Mouse (Mus musculus) frontal cortex, postnatal 25 days (tissue): ENCODE results near the gene Ttf2.

Experiments used
- DNase-seq, 2 experiments: peaks; one replicate each; pipeline ENCODE4 v3.0.0; 2022; ENCODE audit warnings: low spot score in 2 of 2

Gene Ttf2

DNA sequence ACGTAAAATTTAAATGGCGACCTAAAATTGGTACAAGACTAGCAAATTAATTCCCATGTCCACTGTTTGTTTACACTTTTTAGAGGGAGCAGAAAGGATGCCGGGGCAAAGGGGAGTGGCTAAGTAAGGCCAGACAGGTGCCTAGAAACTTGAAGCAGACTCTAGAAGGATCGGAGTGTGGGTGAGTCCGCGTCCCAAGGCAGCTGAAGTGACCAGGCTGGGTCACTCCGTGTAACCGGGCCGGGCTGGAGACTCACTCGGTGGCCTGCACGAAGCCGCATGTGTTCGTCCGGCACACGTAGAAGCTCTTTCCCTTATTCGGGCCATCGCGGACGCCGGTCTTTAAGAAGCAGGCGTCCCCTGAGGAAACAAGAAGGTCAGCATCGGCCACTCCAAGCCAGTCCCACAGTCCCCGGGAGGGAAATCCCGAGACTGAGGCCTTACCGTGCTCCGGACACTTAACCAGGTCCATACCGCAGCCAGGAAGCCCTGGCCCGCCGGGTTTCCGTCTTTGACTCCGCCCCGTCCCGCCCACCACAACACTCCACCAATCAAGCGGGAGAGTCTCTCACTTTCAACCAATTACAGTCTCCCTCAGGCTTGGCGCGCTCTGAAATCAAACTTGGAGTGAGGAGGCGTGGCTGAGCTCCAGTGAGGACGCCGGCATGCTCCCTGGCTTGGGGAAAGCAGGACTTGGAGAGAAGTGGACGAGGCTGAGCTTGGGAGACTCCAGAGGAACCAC, at the start of gene Ttf2:
Ttf2 (minus strand) TSS at position 488 of the 742 bp plus-strand sequence.
- DNase-seq: peak; percentile 81 to 85

DNA sequence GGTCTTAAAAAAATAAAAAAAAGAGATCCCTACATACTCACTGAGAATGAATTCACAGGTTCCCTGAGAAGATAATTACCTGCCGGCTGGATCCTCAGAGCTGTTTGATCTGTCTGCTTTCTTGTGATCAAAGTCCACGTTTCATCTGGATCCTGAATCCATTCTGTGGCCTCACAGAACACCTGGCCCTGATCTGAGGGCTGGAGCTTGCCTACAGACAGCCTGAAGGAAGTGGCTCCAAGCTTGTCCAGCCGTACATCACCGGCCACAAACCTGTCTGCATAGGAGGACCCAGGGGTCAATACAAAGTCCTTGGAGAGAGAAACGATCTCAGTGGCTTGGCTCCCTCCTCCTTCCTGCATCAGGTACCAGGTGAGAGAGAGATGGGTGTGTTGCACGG, 49.0 kb upstream of the Ttf2 start:
- no peak for DNase-seq

DNA sequence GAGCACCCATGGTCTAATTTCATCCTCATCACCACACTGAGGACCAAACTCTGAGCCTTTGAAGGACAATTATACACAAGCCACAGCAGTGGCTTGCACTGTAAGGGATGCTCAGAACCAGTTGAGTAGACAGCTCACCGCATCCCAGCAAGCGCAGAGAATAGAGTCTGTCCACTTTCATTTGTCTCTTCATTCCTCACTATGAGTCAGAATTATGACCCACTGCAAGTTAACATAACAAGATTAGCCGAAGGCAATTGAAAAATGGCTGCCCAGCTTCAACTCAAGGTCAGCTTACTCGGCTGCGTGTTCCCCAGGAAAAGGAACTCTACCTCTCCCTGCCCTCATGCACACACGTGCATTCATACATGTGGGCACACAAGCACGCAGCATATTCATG, 46.6 kb upstream of the Ttf2 start:
- DNase-seq: no peak

DNA sequence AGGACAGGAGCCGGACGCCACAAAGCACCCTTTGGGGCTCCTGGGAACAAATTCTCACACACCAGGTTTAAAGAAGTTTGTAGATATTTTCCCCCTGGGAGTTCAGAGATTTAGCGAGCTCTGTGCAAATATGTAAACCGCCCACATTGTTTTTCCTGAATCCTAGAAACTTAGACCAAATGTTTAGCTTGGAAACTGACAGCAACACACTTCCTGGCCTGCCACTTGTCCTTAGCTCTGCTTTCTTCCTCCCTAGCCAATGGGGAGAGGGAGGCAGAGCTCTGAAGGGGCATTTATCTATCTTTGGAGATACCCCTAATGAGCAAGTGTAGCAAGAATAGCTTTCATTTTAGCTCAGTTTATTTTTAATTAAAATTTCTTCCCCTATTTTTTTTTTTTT, 45.8 kb upstream of the Ttf2 start:
- DNase-seq: no peak

DNA sequence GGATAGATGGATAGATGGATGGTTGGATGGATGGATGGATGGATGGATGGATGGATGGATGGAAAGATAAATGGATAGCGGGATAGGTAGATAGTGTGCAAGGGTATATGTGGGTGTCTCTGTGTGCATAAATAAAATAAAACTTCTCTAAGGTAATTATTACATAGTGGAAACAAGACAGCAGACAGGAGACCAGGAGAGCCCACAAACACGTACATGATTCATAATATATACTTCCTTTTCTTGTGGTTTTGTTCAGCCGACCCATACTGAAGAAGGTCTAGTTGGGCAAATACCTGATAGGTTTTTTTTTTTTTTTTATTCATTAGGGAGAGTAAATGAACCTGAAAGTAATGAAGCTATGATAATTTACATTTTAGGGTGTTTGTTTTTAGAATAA, 44.1 kb upstream of the Ttf2 start:
- DNase-seq: no peak

DNA sequence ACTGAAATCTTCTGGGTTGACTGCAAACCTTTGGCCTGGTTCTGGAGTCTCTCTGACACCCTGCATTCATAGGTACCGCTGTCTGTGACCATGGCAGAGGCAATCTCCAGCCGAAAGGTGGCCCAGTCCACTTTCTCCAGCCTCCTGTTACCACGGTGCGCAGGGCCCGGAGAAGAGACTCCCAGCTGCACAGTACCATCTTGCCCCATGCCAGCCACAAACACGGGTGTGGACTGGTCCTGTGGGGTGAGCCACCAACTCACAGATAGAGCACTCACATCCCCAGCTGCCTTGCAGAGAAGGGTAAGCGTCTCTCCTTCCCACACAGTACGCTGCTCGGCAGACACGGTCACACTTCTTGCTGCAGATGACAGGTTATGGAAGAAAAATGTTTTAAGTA, 43.5 kb upstream of the Ttf2 start:
- no peak for DNase-seq

DNA sequence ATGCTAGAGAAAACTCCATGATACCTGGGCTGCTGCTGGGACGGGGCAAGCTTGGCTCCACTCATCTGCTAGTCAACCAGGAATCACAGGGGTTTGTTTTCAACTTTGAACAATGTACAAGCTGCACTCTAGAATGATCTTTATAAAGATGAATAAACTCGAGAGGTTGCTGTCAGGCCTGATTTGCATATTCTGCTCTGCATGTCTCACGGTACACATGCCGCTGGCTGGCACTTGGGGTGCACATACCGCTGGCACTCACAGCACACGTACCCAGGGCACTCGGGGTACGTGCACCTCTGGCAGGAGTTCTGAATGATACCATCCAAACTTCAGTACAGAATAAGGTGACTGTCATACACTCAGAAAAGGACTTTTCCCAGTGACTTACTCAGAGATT, 43.1 kb upstream of the Ttf2 start:
- DNase-seq: no peak

DNA sequence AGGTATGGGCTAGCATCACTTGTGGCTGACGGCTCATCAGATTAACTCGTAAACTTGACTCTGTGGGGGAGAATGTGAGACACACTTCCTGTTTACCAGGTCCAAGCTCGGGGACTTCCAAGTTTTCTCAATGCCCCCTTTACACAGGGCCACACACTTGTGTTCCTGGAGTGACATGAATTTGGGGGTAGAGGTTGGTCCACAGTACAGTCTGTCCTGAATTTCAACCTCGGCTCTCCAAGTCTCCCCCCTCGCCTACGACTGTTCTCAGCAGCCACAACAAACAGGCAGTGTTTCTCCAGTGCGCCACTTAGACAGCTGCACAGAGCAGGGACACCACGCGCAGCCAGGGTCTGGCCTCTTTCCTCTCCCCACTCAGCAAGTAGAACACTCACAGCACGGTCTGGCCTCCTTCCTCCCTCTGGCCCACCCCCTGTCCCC, 42.7 kb upstream of the Ttf2 start:
- DNase-seq: no peak

DNA sequence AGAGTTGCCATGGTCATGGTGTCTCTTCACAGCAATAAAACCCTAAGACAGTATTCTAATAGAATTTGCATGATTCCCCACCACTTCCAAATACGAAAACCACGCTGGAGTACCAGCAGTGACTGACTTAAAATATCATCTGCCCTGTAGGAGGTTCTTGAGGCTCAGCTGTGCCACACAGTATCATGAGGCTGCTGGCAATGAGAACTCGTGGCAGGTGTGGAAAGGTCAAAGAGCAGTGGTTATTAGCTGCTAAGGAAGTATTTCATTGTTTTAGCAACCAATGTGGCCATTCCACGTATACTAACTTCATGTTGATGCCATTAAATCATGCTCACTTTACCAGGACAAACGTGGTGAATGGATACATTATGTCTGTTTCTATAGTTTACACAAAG, 41.7 kb upstream of the Ttf2 start:
- no peak for DNase-seq

DNA sequence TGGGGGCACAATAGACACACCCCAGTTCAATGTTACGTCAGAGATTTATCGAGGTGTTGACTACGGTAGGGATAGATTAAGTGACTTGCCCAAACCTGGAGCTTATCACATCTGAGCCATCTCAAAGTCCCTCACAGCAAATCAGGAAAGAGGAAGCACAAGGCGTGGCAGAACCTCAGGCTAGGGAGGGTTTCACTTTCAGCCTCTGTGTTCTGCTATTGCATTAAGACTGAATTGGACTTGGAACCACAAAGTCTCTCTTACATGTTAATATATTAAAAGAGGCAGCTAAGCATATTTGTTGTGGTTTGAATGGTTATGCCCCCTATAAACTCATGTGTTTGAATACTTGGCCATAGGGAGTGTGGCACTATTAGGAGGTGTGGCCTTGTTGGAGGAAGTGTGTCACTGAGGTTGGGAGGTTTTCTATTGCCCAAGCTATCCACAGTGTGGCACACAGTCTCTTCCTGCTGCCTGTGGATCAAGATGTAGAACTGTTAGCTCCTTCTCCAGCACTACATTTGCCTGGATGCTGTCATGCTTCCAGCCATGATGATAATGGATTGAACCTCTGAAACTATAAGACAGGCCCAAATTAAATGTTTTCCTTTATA, 41.2 kb upstream of the Ttf2 start:
- no peak for DNase-seq

DNA sequence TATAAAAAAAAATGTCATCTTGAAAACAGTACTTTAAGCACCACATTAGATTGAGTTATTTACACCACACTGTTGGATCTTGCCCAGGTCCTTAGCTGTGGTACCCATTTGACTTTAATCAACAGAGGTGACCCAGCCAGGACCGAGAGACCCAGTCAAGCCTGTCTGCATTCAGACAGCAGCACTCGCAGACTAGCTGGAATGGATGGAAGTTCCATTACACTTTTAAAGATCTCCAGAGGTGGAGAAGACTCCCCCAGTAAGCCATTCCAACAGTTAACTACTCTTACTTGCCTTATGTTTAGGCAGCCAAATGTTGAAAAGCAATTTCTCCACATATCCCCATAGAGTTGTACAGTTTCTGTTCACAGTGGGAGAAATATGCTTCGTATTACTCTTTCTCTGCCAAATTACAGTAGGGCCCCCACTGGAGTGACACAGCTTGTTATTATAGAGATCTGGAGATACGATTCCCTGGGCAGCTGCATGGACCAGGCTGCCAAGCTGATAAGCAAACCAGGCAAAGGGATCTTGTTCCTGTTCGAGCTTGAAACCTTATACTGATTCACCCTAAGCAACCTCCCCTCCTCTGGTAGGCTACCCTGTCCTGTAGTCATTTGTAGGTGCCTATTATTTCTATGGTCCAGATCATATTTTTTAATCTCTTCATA, 37.8 kb upstream of the Ttf2 start:
- DNase-seq: no peak

DNA sequence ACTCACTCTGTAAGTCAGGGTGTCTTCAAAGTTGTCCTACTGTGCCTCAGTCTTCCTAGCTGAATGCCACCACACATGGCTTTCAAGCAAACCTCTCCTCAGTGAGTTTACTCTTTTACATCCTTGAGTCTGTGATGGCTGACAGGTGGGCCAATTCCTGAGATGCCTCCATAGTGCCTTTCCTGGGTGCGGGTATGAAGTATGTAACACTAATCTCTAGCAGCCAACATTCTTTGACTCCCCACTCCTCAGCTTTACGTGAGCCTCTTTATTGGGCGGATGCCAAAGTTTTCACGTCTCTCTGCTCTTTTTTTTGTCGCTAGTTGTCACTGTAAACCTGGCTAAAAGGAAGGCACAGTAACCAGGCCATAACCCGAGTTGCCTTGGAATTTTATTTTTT, 35.9 kb upstream of the Ttf2 start:
- DNase-seq: no peak

DNA sequence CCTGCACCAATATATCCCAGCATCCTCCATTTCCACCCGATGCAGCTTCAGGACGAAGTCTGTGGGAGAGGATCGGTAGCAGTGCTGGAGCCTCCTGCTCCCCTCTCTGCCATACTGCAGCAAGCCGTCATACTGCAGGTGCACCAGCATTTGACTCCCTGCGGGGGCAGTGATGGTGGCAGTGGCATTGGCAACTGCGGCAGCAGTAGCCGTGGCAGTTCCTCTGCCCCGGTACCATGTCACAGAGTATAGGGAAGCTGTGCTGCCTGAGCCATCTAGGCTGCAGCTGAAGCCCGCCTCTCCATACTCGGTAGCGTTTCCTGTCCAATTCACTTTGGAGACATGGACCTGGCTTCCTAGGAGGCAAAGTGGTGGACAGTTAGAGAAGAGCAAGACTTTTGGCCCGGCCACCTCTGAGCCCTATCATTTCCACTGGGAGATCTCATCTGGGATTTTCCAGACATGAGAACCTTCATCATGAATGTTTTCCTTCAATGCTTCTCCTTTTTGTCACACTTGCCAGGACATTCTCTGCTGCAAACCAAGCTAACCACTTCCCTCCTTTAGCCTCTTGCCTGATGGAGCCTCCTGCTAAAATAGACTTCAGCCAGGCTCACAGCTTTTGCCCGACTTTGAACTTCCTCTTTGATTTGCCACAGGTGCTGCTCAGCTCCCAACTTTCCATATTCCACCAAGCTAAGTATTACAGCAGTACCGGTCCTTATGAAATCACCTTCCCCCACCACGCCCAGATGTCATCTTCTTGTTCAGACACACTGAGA, 34.3 kb upstream of the Ttf2 start:
- no peak for DNase-seq

DNA sequence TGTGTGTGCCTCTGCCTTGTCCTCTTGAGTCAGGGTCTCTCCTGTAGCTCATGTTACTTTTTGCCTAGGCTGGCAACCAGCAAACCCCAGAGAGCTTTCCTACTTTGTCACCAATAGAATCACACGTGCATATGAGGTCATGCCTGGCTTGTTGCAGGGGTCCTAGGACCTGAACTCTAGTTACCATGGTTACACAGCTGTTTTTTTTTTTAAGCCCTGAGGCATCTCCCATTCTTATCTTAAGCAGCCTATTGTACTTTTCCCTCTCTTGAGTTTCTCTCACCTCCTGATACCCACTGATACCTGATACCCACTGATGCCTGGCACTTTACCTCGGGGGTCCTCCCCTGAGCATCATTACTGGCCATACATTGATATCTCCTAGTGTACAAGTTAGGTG, 30.3 kb upstream of the Ttf2 start:
- no peak for DNase-seq

DNA sequence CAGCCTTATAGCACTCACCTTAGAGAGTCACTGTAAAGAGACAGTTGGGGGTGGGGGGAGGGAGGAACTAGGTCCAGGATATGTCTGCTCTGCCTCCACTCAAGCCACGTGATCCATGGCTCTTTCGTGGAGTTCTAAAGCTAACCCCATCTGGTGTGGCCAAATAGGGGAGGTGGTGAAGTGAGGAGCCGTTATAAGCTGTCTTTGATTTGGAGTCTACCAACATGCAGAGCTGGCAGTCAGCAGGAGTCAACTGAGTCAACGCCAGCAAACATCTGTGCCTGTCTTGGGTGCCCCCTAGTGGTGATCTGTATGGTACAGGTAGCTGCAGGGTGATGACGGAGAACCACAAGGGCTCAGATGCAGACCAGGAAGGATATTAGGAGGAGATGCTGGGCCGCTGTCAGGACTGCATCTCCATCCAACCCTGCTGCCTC, 29.5 kb upstream of the Ttf2 start:
- peak; percentile 29 to 58 for DNase-seq

DNA sequence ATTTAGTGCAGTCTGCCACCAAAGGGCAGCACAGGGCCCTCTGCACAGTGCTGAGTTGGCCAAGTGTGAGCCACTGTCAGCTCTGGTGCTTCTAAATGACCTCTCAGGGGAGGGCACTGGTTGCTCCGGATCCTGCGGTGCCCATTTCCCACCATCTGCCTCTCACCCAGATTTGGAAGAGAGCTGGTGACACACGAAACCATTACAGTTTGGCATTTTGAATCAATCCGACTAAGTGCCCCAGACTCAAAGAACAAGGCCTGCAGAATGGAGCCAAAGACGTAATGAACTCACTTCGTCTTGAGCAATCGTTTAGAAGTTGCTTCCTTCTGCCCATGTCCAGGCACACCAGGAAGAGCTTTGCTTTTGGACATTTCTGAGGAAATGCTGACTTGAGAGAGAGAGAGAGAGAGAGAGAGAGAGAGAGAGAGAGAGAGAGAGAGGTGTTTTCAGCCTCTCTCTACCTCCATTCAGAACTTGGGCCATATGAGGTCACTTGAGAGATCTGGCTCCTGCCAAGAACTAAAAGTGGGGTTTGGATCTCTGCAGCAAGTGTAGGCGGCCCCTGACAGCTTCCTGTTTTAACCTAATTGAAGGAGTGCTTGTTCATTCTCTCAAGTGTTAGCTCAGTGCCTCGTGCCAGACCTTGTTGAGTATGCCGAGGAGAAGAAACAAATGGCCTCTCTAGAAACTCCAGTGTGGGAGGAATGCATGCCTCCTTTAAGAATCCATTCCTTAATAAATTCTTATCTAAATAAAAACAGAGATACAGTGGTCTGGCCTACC, 28.5 kb upstream of the Ttf2 start:
- DNase-seq: no peak

DNA sequence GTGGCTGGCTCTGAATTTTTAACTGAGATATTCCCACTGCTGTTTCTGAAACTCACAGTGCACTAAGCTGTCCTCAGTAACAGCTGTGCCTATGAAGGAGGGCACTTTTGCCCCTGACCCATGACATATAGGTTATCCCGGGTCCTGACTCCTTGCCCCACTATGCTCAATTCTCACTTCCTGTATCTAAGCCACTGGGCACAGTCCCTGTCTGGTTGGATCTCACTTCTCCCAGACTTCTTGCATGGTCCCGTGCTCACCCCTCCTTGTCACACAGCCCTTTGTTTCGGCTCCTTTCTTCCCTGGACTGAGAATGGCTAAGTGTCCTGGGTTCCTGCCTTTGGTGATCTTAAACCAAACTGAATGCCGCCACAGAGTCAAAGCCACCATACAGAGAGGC, 24.8 kb upstream of the Ttf2 start:
- DNase-seq: no peak

DNA sequence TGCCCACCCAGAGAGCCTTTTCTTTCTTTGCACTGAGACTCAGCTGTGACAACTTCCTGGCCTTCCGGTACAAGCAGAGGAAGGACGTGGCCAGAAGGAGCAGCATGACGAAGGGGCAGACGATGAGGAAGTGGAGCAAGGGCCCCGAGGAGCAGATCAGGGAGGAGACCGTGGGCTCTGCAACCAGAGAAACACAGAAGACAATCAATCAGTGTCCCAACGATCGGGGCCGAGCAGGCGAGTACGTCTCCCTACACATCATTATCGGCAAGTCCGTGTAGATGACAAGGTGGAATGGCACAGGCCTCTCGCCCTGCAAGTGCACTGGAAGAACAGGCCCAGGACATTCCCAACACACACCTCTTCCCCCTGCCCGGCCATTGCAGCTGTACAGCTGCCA, 24.3 kb upstream of the Ttf2 start:
- no peak for DNase-seq

DNA sequence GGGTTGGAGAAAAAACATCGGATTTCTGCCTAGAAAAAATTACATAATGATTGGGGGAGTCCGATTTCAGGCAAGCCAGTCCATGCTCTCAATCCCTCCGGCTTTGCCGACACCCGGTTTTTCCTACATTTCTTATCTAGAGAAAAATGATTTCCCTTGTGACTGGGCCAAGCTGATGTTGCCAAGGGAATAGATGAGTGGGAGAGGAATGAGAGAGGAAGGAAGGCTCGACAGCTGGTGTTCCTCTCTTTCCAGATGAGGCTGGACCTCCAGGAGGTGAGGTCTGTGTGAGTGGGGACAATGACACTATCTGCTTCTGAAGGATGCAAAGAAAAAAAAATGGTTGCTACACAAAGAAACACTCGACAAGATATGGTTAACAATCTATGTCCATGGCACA, 23.7 kb upstream of the Ttf2 start:
- no peak for DNase-seq

DNA sequence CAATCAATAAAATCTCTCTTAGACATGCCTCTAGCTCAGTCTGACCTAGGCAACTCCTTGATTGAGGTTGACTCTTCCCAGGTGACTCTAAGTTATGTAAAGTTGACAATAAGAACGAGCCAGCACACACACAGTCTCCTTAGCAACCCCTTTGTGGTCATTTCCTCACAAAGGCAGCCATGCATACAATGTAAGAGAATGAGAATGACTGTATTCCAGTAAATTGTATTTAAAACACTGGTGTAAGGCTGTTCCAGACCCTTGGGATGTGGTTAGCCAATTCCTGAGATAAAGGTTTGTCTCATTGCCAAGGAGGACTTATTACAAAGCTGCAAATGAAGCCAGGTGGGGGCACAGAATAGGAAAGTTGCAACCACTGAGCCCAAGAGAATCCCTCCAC, 20.8 kb upstream of the Ttf2 start:
- DNase-seq: no peak

DNA sequence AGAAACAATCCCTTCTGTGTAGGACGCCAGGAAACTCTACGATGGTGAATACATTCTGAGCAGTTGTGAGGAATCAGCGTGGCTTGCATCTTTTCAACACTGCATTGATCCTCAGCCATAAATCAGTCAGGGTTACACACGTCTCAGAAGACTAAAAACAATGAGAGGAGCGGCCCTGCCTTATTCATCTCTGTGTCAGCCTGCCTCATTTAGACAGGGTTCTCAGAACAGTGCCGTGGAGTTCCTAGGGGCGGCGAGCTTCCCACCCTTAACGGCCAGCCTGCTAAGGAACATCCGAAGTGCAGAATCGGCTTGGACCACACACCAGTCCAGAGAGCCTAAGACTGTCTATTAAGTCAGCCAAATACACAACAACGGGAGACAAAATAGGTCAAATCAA, 20.0 kb upstream of the Ttf2 start:
- DNase-seq: no peak

DNA sequence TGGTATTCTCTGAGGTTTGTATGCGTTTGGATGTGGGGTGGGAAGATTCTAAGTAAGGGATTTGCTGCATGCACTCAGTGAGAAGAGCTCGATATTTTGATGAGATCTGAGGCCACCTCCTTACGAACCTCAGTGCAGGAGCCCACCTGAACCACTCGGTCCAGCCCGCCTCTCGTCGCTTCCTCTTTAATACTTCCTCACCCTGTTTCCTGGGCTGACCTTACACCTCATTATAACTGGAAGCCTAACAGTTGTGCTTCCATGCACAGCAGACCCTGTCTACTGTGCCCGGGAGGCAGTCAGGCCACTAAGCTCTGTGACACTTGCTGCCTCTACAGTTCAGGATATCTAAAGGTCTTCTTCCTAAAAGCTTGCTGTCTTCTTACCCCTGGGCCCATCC, 9.8 kb upstream of the Ttf2 start:
- no peak for DNase-seq
